Mouse (Mus musculus) hindbrain, embryonic 14.5 days (tissue): ENCODE results near the gene Ythdf2. TPM values are rescaled to one million over a fixed set of nuclear protein-coding genes. Genes with fewer than 3 reads are reported as not detected.

Experiments used
- ATAC-seq: fragments of 200-750 bp; cut with Nextera tagmentation; 2 replicates; pipeline ENCODE4 v1.8.0; 2017; ENCODE audit warnings: moderate number of reproducible peaks, mild to moderate bottlenecking, moderate TSS enrichment, moderate library complexity; ENCODE audit not compliant: low FRiP score
- DNase-seq: peaks from one replicate; pipeline ENCODE4 v3.0.0-alpha.2; 2015; ENCODE audit warnings: low spot score
- H3K27ac ChIP-seq: fragments of 300-500 bp; sonication (generic); 2 replicates; pipeline ENCODE4 v1.5.1; 2014; ENCODE audit warnings: mild to moderate bottlenecking, moderate library complexity
- H3K27me3 ChIP-seq: fragments of 300-500 bp; sonication (generic); 2 replicates; pipeline ENCODE4 v1.6.1; 2014; ENCODE audit warnings: mild to moderate bottlenecking, low read length, mixed read lengths; ENCODE audit not compliant: control insufficient read depth, insufficient read depth
- H3K36me3 ChIP-seq: fragments of 300-500 bp; sonication (generic); replicated peaks from 2 replicates; pipeline ENCODE4 v1.6.1; 2014; ENCODE audit not compliant: control insufficient read depth, insufficient read depth
- H3K4me1 ChIP-seq: fragments of 300-500 bp; sonication (generic); replicated peaks from 2 replicates; pipeline ENCODE4 v1.6.1; 2014; ENCODE audit warnings: antibody characterized with exemption, low read length, mixed read lengths; ENCODE audit not compliant: control insufficient read depth, insufficient read depth
- H3K4me2 ChIP-seq: fragments of 300-500 bp; sonication (generic); replicated peaks from 2 replicates; pipeline ENCODE4 v1.6.1; 2014; ENCODE audit warnings: mild to moderate bottlenecking, moderate library complexity
- H3K4me3 ChIP-seq: fragments of 300-500 bp; sonication (generic); replicated peaks from 2 replicates; pipeline ENCODE4 v1.5.1; 2014; ENCODE audit warnings: mild to moderate bottlenecking, low read length
- H3K9ac ChIP-seq: fragments of 300-500 bp; sonication (generic); 2 replicates; pipeline ENCODE4 v1.6.1; 2014
- H3K9me3 ChIP-seq: fragments of 300-500 bp; sonication (generic); 2 replicates; pipeline ENCODE4 v1.6.1; 2016; ENCODE audit warnings: low read length; ENCODE audit not compliant: control insufficient read depth
- WGBS: fragments of 180-500 bp; shearing (Covaris S2); extraction: QIAGEN DNeasy Blood & Tissue Kit; methylation state at CpG from one replicate; pipeline ENCODE4 v1.1.7; 2014; 5-methylcytosine and 5-hydroxymethylcytosine counted together
- polyA plus RNA-seq: library from polyadenylated mRNA; unstranded; fragments of >200 nt; fragmentation: Nextera tagmentation; extraction: Ambion mirVana; gene quantifications from 2 replicates; pipeline ENCODE4 v1.2.1, GENCODE M21; 2014

Gene Ythdf2
- polyA plus RNA-seq, result 119 and 122 TPM in 2 replicates

DNA sequence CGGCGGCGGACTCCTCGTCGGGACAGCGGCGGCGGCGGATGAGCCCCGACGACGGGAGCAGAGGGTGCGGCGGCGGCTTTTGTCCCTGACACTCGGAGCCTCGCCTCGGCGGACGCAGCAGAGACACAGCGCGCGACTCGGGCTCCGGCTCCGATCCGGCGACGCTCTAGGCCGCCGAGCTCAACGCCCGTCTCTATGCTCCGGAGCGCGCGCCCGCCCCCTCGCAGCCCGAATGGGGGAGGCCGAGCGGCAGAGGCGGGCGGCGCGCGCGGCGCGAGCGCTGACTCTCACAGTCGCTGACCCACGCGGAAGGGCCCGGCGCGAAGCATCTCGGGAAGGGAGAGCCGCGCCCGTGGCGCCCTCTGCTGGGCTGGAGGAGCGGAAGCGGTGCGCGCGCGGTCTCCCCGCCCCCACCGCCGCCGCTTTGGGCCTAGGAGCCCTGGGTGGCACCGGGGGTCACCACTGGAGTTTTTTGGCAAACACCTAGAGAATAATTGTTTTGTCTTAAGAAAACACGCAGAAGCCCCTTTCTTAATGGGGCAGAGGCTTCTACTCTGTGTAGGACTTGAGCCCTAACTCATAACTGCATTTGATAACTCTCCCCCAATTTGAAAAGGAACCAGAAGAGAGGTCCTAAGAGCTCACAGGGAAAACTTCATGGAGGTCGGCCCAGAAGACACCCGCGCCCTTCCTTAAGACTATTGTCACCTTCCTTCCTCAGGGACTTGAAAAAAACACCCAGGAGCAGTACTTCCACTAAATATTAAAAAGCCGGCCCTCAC is at the start of gene Ythdf2:
Gene Ythdf2 (minus strand): TSS at position 351 of the 782 bp plus-strand sequence.
- peak within 1 kb of the TSS; percentile 91 for H3K27ac ChIP-seq
- peak within 1 kb of the TSS; percentile 99 for H3K4me3 ChIP-seq
- H3K9ac ChIP-seq, result peak within 1 kb of the TSS; percentile 98
- ATAC-seq (peak; percentile 97), DNase-seq (peak; percentile 98)
- peak within 1 kb of the TSS; percentile 89 for H3K4me2 ChIP-seq
- no peaks in the 10 kb centered on the region for H3K9me3 ChIP-seq
- H3K36me3 ChIP-seq, result peaks cover 28% of the 10 kb centered on the region
- under 1% methylated on average over 74 of the region's 78 CpGs for WGBS
- peaks cover 22% of the 10 kb centered on the region for H3K4me1 ChIP-seq
- H3K27me3 ChIP-seq, result no peaks in the 10 kb centered on the region

DNA sequence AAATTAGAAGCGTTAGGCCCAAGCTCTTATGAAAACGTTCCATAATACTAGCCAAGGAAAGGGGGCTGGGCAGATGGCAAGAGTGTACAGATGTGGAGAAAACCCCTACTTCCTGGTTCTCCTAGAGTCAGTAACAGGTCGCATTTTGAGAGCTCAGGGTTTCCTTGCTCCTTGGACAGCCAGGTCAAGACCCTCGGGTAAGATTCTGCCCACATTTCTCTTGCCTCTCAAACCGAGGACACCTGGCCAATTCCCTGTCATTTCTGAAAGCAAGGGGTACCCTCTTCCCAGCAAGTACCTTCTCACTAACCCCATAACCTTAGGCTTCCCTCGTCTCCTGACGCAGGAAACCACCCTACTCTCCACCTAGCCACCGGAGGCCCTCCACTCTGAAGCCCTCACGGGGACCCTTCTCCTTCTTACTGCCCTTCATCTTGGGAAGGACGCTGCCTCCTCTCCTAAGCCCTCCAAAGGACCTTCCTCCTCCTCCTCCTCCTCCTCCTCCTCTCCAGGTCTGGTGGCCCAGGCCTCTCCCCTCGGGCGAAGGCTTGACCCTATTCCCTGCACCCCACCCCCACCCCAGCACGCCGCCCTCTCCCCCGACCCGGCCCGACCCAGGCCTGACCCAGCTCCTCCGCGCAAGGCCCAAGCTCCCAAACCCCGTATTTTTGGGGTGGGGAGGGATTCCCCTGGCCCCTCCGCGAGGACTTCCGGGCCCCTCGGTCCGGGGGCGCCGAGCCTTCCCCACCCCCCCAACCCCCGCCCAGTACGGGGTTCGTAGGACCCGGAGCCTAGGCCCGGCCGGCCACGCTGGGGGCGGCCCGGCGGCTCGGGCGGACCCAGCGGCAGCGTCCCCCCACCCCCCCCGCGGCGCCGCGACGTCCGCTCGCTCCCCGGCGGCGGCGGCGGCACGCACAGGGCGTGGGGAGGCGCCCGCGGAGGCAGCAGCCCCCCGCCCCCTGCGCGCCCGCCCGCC is 48.6 kb upstream of the Ythdf2 start:
- H3K4me1 ChIP-seq, result peaks cover 21% of the 10 kb centered on the region
- no peaks in the 10 kb centered on the region for H3K27me3 ChIP-seq
- DNase-seq (peak; percentile 68), ATAC-seq (peak; percentile 80)
- H3K9me3 ChIP-seq, result no peaks in the 10 kb centered on the region
- WGBS, result 4% methylated on average over 39 of the region's 64 CpGs
- no peaks in the 10 kb centered on the region for H3K36me3 ChIP-seq
- peak overlapping the region; percentile 94 for H3K27ac ChIP-seq
- peak overlapping the region; percentile 85 for H3K4me3 ChIP-seq
- peak overlapping the region; percentile 88 for H3K4me2 ChIP-seq
- H3K9ac ChIP-seq, result peak overlapping the region; percentile 97

DNA sequence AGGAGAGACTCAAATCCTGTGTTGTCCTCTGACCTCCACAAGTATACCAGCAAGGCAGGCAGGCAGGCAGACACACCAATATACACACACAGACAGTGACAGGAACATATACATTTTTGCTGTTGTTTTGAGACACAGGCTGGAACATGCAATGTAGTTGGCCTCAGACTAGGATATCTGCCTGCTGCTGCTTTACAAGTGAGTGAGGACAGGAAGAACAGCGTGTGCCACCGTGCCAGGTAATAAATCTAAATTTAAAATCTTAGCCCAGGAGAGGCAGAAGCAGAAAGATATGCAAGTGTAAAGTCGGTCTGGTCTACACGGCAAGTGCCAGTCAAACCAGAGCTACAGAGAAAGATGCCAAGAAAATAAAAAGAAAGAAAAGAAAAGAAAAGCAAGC is 47.1 kb upstream of the Ythdf2 start:
- 93% methylated on average over 4 of the region's 4 CpGs for WGBS
- Histone ChIP-seq H3K4me2 (no peak overlapping the region; the same call in 1 of the 2 replicates), H3K9ac (peak overlapping the region; percentile 97), H3K4me3 (no peak overlapping the region), H3K27ac (no peak overlapping the region), H3K4me1 (peaks cover 21% of the 10 kb centered on the region), H3K36me3 (no peaks in the 10 kb centered on the region), H3K9me3 (no peaks in the 10 kb centered on the region), H3K27me3 (no peaks in the 10 kb centered on the region)
- no peak for DNase-seq
- ATAC-seq, result no peak

DNA sequence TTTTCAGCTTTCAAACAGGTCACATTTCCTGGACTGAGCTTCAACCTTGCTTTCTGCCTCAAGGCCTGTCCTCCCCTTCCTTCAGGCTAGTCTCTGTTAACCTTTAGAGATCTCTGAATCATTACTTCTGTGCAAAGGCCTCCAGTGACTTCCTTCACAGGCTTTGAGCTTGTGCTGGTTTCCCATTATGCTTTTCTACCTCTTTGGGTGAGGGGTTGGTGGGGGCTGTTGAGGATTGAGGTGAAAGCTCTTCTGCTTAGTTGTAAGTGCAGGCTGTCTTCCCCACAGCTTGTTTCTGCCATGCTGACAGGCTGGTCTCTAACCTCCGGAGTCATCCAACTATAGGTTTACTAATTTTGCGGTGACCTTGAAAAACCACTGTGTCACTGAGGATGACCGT is 44.3 kb upstream of the Ythdf2 start:
- H3K4me1 ChIP-seq, result peaks cover 17% of the 10 kb centered on the region
- WGBS, result 93% methylated on average over 3 of the region's 3 CpGs
- no peak for ATAC-seq
- no peaks in the 10 kb centered on the region for H3K27me3 ChIP-seq
- H3K36me3 ChIP-seq, result peaks cover 7% of the 10 kb centered on the region; the same call in 1 of the 2 replicates
- H3K4me2 ChIP-seq, result no peak overlapping the region
- H3K27ac ChIP-seq, result no peak overlapping the region
- no peak overlapping the region for H3K9ac ChIP-seq
- DNase-seq, result no peak
- no peak overlapping the region for H3K4me3 ChIP-seq
- H3K9me3 ChIP-seq, result no peaks in the 10 kb centered on the region

DNA sequence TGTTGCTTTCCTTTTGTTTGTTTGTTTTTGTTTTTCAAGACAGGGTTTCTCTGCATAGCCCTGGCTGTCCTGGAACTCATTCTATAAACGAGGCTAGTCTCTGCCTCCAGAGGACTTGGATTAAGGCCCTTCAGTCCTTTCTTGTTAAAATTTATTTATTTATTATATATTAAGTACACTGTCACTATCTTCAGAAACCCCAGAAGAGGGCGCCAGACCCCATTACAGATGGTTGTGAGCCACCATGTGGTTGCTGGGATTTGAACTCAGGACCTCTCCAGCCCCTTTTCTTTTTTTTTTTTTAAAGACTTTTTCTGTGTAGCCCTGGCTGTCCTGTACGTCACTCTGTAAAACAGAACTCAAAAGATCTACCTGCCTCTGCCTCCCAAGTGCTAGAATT is 42.9 kb upstream of the Ythdf2 start:
- Histone ChIP-seq H3K9ac (no peak overlapping the region), H3K27ac (no peak overlapping the region), H3K4me1 (peaks cover 11% of the 10 kb centered on the region), H3K4me2 (no peak overlapping the region), H3K27me3 (no peaks in the 10 kb centered on the region), H3K36me3 (peaks cover 21% of the 10 kb centered on the region), H3K4me3 (no peak overlapping the region), H3K9me3 (no peaks in the 10 kb centered on the region)
- ATAC-seq (no peak), DNase-seq (no peak)
- WGBS, result 81% methylated on average over 3 of the region's 3 CpGs

DNA sequence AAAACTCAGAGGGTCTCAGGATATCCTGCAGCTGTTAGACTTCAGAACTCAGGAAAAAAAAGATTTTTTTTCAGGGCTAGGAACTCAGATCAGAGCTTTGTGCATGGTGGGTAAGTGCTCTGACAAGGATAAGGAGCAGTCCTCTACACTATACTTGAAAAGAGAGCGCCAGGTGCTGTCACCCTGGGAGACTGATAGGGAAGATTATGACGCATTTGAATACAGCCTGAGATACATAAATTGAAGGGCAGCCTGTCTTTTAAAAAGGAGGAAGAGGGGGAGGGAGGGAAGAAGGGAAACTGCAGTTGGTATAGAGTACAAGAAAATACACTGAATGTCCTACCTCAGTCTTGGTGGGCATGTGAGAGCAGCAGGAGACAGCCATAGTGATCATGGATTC is 41.5 kb upstream of the Ythdf2 start:
- ATAC-seq, result no peak
- Histone ChIP-seq H3K27ac (0 out of 2 replicates have a peak overlapping the region, but pooled peaks have one; percentile 14), H3K4me3 (no peak overlapping the region), H3K36me3 (peaks cover 32% of the 10 kb centered on the region), H3K4me1 (no peaks in the 10 kb centered on the region), H3K27me3 (no peaks in the 10 kb centered on the region), H3K4me2 (no peak overlapping the region), H3K9ac (no peak overlapping the region), H3K9me3 (no peaks in the 10 kb centered on the region)
- WGBS, result 84% methylated on average over 2 of the region's 2 CpGs
- no peak for DNase-seq

- WGBS, result 85% methylated on average over 8 of the region's 8 CpGs
These were observed 41.0 kb upstream of the Ythdf2 start for GRCm38 (mm10) chr4:132253128-132253527.

DNA sequence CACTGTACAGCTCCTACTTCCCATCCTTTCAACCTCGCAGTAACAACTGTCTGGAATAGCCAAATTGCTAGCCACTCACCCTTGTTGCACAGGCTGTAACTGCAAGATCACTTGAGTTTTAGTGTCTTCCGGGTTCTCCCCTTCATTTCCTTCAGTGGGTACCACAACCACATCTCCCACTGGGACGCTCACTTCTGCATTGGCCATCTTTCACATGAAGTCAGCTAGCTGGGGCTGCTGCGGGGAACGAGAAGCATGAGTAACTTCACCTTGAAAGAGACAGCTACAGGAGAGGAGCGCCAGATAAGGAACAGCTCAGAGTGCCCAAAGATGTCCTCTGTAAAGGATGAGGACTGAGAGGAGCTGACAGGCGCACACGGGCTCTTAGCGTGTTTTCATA is 39.5 kb upstream of the Ythdf2 start:
- no peak overlapping the region for H3K4me2 ChIP-seq
- no peak for ATAC-seq
- peaks cover 50% of the 10 kb centered on the region for H3K36me3 ChIP-seq
- H3K9ac ChIP-seq, result no peak overlapping the region
- H3K4me3 ChIP-seq, result no peak overlapping the region
- no peaks in the 10 kb centered on the region for H3K9me3 ChIP-seq
- H3K27ac ChIP-seq, result no peak overlapping the region
- no peaks in the 10 kb centered on the region for H3K27me3 ChIP-seq
- 93% methylated on average over 9 of the region's 9 CpGs for WGBS
- no peak for DNase-seq
- no peaks in the 10 kb centered on the region for H3K4me1 ChIP-seq

More at GRCm38 (mm10) chr4:132253128-132253527, 41.0 kb upstream of the Ythdf2 start:
- no peaks in the 10 kb centered on the region for H3K27me3 ChIP-seq
- no peak overlapping the region for H3K27ac ChIP-seq
- H3K4me3 ChIP-seq, result no peak overlapping the region
- H3K9ac ChIP-seq, result no peak overlapping the region
- peaks cover 37% of the 10 kb centered on the region for H3K36me3 ChIP-seq
- ATAC-seq (no peak), DNase-seq (no peak)
- no peaks in the 10 kb centered on the region for H3K9me3 ChIP-seq
- H3K4me2 ChIP-seq, result no peak overlapping the region
- no peaks in the 10 kb centered on the region for H3K4me1 ChIP-seq

- no peak overlapping the region for H3K27ac ChIP-seq
- H3K9ac ChIP-seq, result no peak overlapping the region
- no peak overlapping the region for H3K4me2 ChIP-seq
- WGBS, result 89% methylated on average over 5 of the region's 5 CpGs
- no peaks in the 10 kb centered on the region for H3K27me3 ChIP-seq
- H3K4me3 ChIP-seq, result no peak overlapping the region
- DNase-seq (no peak), ATAC-seq (no peak)
- no peaks in the 10 kb centered on the region for H3K4me1 ChIP-seq
- peaks cover 87% of the 10 kb centered on the region for H3K36me3 ChIP-seq
- no peaks in the 10 kb centered on the region for H3K9me3 ChIP-seq
These were observed 35.4 kb upstream of the Ythdf2 start for GRCm38 (mm10) chr4:132247451-132247997.
